Mouse (Mus musculus) limb, embryonic 12.5 days (tissue): ENCODE measurements around the gene Mpeg1. TPM values are rescaled to one million over a fixed set of nuclear protein-coding genes. Genes with fewer than 3 reads are reported as not detected.

Source experiments
- ATAC-seq: fragments of 200-750 bp; cut with Nextera tagmentation; 2 replicates; pipeline ENCODE4 v1.8.0; 2017; ENCODE audit warnings: low read depth, moderate TSS enrichment; ENCODE audit not compliant: insufficient number of reproducible peaks, insufficient read depth, low FRiP score, low TSS enrichment
- H3K27ac ChIP-seq: fragments of 300-500 bp; sonication (generic); 2 replicates; pipeline ENCODE4 v1.5.1; 2016; ENCODE audit warnings: mild to moderate bottlenecking, moderate library complexity
- H3K27me3 ChIP-seq: fragments of 300-500 bp; sonication (generic); 2 replicates; pipeline ENCODE4 v1.6.1; 2016; ENCODE audit warnings: mild to moderate bottlenecking, moderate library complexity
- H3K36me3 ChIP-seq: fragments of 300-500 bp; sonication (generic); 2 replicates; pipeline ENCODE4 v1.6.1; 2016; ENCODE audit warnings: mild to moderate bottlenecking, moderate library complexity
- H3K4me1 ChIP-seq: fragments of 300-500 bp; sonication (generic); replicated peaks from 2 replicates; pipeline ENCODE4 v1.6.1; 2016
- H3K4me2 ChIP-seq: fragments of 300-500 bp; sonication (generic); 2 replicates; pipeline ENCODE4 v1.6.1; 2016; ENCODE audit warnings: mild to moderate bottlenecking, moderate library complexity
- H3K4me3 ChIP-seq: fragments of 300-500 bp; sonication (generic); replicated peaks from 2 replicates; pipeline ENCODE4 v1.5.1; 2016; ENCODE audit warnings: mild to moderate bottlenecking
- H3K9ac ChIP-seq: fragments of 300-500 bp; sonication (generic); replicated peaks from 2 replicates; pipeline ENCODE4 v1.6.1; 2016; ENCODE audit warnings: mild to moderate bottlenecking, moderate library complexity
- H3K9me3 ChIP-seq: fragments of 300-500 bp; sonication (generic); 2 replicates; pipeline ENCODE4 v1.6.1; 2016; ENCODE audit warnings: mild to moderate bottlenecking, moderate library complexity
- WGBS: fragments of 180-500 bp; shearing (Covaris S2); methylation state at CpG from one replicate; pipeline ENCODE4 v1.1.7; 2016; 5-methylcytosine and 5-hydroxymethylcytosine counted together
- polyA plus RNA-seq: library from polyadenylated mRNA; unstranded; fragments of >200 nt; fragmentation: Nextera tagmentation; extraction: Ambion mirVana; gene quantifications from 2 replicates; pipeline ENCODE4 v1.2.1, GENCODE M21; 2016

Mpeg1 gene
- polyA plus RNA-seq = 0.22 and 0.25 TPM in 2 replicates

GRCm38 (mm10) chr19:12460282-12461249 is at the start of gene Mpeg1:
Gene Mpeg1 (plus strand): TSS chr19:12460779.
- H3K9me3 ChIP-seq = no peaks in the 10 kb centered on the region
- no peak within 1 kb of the TSS for H3K9ac ChIP-seq
- no peak for ATAC-seq
- no peak within 1 kb of the TSS for H3K27ac ChIP-seq
- H3K4me3 ChIP-seq = no peak within 1 kb of the TSS
- no peak within 1 kb of the TSS for H3K4me2 ChIP-seq
- no peaks in the 10 kb centered on the region for H3K36me3 ChIP-seq
- H3K4me1 ChIP-seq = peaks cover 8% of the 10 kb centered on the region; the same call in 1 of the 2 replicates
- no peaks in the 10 kb centered on the region for H3K27me3 ChIP-seq
- 85% methylated on average over 11 of the region's 11 CpGs for WGBS

DNA sequence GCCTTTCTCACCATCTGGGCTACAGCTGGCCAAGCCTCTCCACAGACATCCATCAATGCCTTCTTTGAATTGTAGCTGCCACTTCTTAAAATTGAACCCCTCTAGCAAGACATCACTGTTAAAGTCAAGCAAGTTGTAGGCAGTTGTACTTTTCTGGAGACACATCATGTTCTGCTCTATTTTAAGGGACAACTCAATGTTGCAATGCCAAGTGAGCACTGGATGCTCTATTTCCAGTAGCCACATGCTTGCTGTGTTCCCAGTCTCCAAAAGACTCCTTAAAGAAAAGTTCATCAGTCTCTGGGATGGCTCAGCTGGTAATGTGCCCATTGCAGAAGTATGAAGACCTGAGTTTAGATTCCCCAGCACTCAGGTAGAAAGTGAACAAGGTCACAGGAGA is 46.8 kb upstream of the Mpeg1 start:
- no peaks in the 10 kb centered on the region for H3K9me3 ChIP-seq
- no peaks in the 10 kb centered on the region for H3K4me1 ChIP-seq
- H3K36me3 ChIP-seq = no peaks in the 10 kb centered on the region
- no peak overlapping the region for H3K4me2 ChIP-seq
- no peaks in the 10 kb centered on the region for H3K27me3 ChIP-seq
- H3K9ac ChIP-seq = no peak overlapping the region
- H3K27ac ChIP-seq = no peak overlapping the region
- no peak overlapping the region for H3K4me3 ChIP-seq
- no peak for ATAC-seq

- no peak within 1 kb of the TSS for H3K4me3 ChIP-seq
- H3K9me3 ChIP-seq = no peaks in the 10 kb centered on the region
- no peaks in the 10 kb centered on the region for H3K27me3 ChIP-seq
- H3K4me2 ChIP-seq = no peak within 1 kb of the TSS
- H3K36me3 ChIP-seq = no peaks in the 10 kb centered on the region
- H3K9ac ChIP-seq = no peak within 1 kb of the TSS
- H3K4me1 ChIP-seq = no peaks in the 10 kb centered on the region
- no peak for ATAC-seq
- H3K27ac ChIP-seq = no peak within 1 kb of the TSS
These were observed 43.2 kb upstream of the Mpeg1 start, which contains the start of gene Olfr1441 for GRCm38 (mm10) chr19:12417361-12417760. Gene Olfr1441 (plus strand): TSS chr19:12417433.

DNA sequence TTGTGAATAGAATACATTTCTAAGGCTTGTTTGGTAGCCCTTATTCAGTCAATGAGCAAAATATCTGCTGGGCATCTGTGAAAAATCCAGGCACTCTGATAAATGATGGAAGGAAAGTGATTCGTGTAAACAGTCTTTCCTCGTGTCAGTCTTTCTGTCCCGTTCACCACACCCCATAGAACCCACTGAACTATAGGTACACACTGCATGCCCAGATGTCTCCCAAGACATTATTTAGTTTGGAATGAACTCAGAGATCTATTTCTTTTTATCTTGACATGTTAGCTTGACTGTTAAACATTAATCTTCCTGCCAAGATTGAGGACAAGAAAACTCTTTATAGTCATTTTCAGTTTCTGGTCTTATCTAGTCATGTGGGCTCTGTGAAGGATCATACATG is 42.3 kb upstream of the Mpeg1 start:
- H3K27ac ChIP-seq = no peak overlapping the region
- H3K9ac ChIP-seq = no peak overlapping the region
- H3K4me2 ChIP-seq = no peak overlapping the region
- no peaks in the 10 kb centered on the region for H3K4me1 ChIP-seq
- no peaks in the 10 kb centered on the region for H3K27me3 ChIP-seq
- no peak for ATAC-seq
- 92% methylated on average over 3 of the region's 3 CpGs for WGBS
- no peak overlapping the region for H3K4me3 ChIP-seq
- no peaks in the 10 kb centered on the region for H3K36me3 ChIP-seq
- H3K9me3 ChIP-seq = no peaks in the 10 kb centered on the region

DNA sequence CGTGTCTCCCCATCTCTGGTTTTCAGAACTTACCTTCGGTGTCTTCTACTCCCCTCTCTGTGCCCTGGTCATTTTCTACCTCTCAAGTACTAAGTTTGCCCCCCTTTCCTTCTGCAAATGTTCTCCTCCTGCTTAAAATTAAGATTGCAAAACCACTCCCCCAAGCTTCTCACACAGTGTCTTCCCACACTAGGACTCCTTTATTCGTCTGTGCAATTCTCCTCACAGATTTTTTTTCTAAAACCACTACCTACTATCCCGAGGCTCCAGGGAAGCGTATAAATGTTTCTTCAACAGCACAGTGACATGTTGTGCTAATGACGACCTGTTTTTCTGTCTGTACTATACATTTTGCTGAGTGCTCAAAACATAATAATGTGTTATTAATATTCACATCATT is 40.0 kb upstream of the Mpeg1 start:
- ATAC-seq = no peak
- 80% methylated on average over 6 of the region's 6 CpGs for WGBS
- Histone ChIP-seq H3K27ac (no peak overlapping the region), H3K4me2 (no peak overlapping the region), H3K27me3 (no peaks in the 10 kb centered on the region), H3K9me3 (no peaks in the 10 kb centered on the region), H3K9ac (no peak overlapping the region), H3K36me3 (no peaks in the 10 kb centered on the region), H3K4me1 (no peaks in the 10 kb centered on the region), H3K4me3 (no peak overlapping the region)

DNA sequence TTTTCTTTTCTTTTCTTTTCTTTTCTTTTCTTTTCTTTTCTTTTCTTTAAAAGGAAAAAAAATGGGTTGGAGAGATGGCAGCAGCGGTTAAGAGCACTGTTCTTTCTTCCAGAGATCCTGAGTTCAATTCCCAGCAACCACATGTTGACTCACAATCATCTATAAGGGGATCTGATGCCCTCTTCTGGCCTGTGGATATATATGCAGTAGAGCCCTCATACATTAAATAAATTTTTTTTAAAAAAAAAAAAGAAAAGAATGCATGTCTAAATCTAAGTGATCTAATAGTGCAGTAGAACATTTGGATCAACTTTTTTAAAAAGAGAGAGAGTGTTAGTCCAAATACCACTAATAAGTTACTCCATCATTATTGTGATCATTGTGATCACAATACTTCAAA is 38.9 kb upstream of the Mpeg1 start:
- no peak for ATAC-seq
- H3K4me1 ChIP-seq = no peaks in the 10 kb centered on the region
- no peak overlapping the region for H3K4me2 ChIP-seq
- H3K9me3 ChIP-seq = no peaks in the 10 kb centered on the region
- H3K27ac ChIP-seq = no peak overlapping the region
- H3K27me3 ChIP-seq = no peaks in the 10 kb centered on the region
- 74% methylated on average over 1 of the region's 1 CpGs for WGBS
- H3K4me3 ChIP-seq = no peak overlapping the region
- H3K9ac ChIP-seq = no peak overlapping the region
- no peaks in the 10 kb centered on the region for H3K36me3 ChIP-seq

- Histone ChIP-seq H3K27ac (no peak overlapping the region), H3K4me3 (no peak overlapping the region), H3K9me3 (no peaks in the 10 kb centered on the region), H3K4me1 (no peaks in the 10 kb centered on the region), H3K4me2 (no peak overlapping the region), H3K9ac (no peak overlapping the region), H3K27me3 (no peaks in the 10 kb centered on the region), H3K36me3 (no peaks in the 10 kb centered on the region)
- ATAC-seq = no peak
- 86% methylated on average over 5 of the region's 5 CpGs for WGBS
These were observed 33.5 kb upstream of the Mpeg1 start for GRCm38 (mm10) chr19:12427101-12427500.

DNA sequence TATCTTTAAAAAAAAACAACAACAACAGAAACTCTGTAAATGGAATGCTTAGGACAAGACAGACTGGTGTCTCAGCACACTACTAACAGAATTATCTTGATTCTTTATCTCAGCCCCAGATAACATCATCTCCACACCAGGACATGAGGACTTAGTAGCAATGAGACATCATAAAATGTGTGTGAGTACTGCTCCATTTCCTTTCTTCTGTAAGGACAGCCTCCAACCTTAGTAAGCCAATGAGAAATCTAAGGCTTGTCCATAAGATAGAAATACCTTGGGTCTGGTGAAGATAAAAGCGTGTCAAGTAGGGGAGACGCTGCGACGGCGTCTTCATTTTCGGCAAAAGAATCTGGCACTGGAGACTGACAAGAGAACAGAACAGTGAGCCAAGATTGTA is 33.0 kb upstream of the Mpeg1 start, which contains the start of gene Pfpl:
TSS of gene Pfpl (plus strand) at position 301 of the 400 bp plus-strand sequence.
- Histone ChIP-seq H3K4me2 (no peak within 1 kb of the TSS), H3K36me3 (no peaks in the 10 kb centered on the region), H3K27me3 (no peaks in the 10 kb centered on the region), H3K4me3 (no peak within 1 kb of the TSS), H3K27ac (no peak within 1 kb of the TSS), H3K4me1 (no peaks in the 10 kb centered on the region), H3K9me3 (no peaks in the 10 kb centered on the region), H3K9ac (no peak within 1 kb of the TSS)
- no peak for ATAC-seq
- WGBS = 90% methylated on average over 6 of the region's 6 CpGs

GRCm38 (mm10) chr19:12433033-12433432 is 27.5 kb upstream of the Mpeg1 start:
- no peak for ATAC-seq
- Histone ChIP-seq H3K36me3 (no peaks in the 10 kb centered on the region), H3K4me1 (no peaks in the 10 kb centered on the region), H3K9ac (no peak overlapping the region), H3K9me3 (no peaks in the 10 kb centered on the region), H3K27me3 (no peaks in the 10 kb centered on the region), H3K27ac (no peak overlapping the region), H3K4me3 (no peak overlapping the region), H3K4me2 (no peak overlapping the region)
- 18% methylated on average over 2 of the region's 2 CpGs for WGBS

- Histone ChIP-seq H3K4me2 (no peak overlapping the region), H3K4me3 (no peak overlapping the region)
These were observed 25.6 kb upstream of the Mpeg1 start for GRCm38 (mm10) chr19:12435011-12435416.

GRCm38 (mm10) chr19:12435750-12436524 is 24.6 kb upstream of the Mpeg1 start:
- Histone ChIP-seq H3K4me3 (no peak overlapping the region), H3K36me3 (no peaks in the 10 kb centered on the region), H3K4me1 (no peaks in the 10 kb centered on the region), H3K27ac (no peak overlapping the region), H3K4me2 (no peak overlapping the region), H3K9me3 (no peaks in the 10 kb centered on the region), H3K9ac (no peak overlapping the region), H3K27me3 (no peaks in the 10 kb centered on the region)
- no peak for ATAC-seq
- 84% methylated on average over 4 of the region's 4 CpGs for whole genome bisulfite sequencing

More at GRCm38 (mm10) chr19:12435011-12435416, 25.6 kb upstream of the Mpeg1 start:
- no peaks in the 10 kb centered on the region for H3K36me3 ChIP-seq
- no peaks in the 10 kb centered on the region for H3K9me3 ChIP-seq
- H3K27ac ChIP-seq = no peak overlapping the region
- 86% methylated on average over 4 of the region's 4 CpGs for WGBS
- no peak overlapping the region for H3K9ac ChIP-seq
- no peaks in the 10 kb centered on the region for H3K4me1 ChIP-seq
- ATAC-seq = no peak
- H3K27me3 ChIP-seq = no peaks in the 10 kb centered on the region
